Mouse (Mus musculus) thymus, postnatal 10 days (tissue): ENCODE results near the gene Ucp2.

Experiments used
- DNase-seq, 2 experiments: peaks; one replicate each; pipeline ENCODE4 v3.0.0; 2021; ENCODE audit warnings: low spot score in 2 of 2

Ucp2 gene

GRCm38 (mm10) chr7:100503076-100503475 is 9.9 kb downstream of the Ucp2 start:
- DNase-seq = peak; percentile 30 to 45

GRCm38 (mm10) chr7:100504740-100505487 is 11.8 kb downstream of the Ucp2 start:
- no peak for DNase-seq

GRCm38 (mm10) chr7:100506494-100506893 is 13.4 kb downstream of the Ucp2 start:
- DNase-seq = no peak

- DNase-seq = no peak
These were observed 15.5 kb downstream of the Ucp2 start for GRCm38 (mm10) chr7:100508670-100509069.

- no peak for DNase-seq
These were observed 18.5 kb downstream of the Ucp2 start for GRCm38 (mm10) chr7:100511602-100512001.

DNA sequence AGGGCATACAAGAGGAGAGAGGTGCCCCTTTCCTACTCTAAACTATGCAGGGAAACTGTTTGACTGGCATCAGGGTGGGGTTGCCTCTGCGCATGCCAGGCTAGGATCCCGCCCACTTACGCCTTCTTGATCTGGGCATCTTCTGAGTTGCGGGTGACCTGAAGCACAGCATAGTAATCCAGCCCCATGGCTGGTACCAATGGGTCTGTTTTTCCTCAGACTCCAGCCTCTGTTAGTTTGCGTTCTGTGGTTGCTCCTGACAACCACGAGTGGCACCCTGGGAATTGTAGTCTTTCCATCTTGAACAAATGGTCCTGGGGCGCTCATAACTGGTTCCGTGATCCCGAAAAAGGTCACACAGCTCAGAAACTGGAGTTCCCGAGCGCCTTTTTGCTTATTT is 21.4 kb downstream of the Ucp2 start, which contains the start of gene Dnajb13:
TSS of gene Dnajb13 (minus strand) at position 388 of the 400 bp plus-strand sequence.
- DNase-seq = no peak

DNA sequence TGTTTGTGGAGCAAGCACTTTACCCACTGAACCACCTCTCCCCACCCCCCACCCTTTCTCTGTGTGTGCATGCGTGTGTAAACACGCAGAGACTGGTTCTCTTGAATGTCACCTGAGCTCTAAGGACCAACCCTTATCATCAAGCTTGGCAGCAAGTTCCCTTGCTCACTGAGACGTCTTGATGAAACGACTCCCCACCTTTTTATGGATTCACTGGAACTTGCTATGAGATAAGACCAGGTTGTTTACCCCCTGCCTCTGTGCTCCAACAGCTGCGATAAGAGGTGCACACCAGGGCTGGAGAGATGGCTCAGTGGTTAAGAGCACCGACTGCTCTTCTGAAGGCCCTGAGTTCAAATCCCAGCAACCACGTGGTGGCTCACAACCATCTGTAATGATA is 27.1 kb downstream of the Ucp2 start:
- DNase-seq = no peak

DNA sequence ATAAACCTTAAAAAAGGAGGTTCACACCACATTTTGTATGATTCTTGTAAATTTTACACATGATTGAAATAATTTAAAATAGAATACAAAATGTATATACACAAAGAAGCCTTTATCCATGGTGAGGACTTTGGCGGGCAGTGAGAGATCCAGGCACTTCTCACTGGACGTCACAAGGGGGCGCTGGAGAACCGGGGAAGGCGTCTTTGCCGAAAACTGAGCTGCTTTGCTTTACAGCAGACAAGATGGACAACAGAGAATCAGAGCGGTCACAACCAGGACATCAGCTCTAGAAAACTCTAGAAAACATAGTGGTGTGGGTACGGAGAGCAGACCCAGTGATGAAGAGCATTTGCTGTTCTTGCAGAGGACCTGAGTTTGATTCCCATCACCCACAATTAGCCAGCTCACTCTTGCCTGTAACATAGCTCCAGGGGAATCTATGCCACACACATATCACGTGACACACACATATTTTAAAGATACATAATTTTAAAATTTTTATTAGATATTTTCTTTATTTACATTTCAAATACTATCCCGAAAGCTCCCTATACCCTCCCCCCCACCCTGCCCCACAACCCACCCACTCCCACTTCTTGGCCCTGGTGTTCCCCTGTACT is 27.6 kb downstream of the Ucp2 start:
- peak; percentile 37 to 86 for DNase-seq

DNA sequence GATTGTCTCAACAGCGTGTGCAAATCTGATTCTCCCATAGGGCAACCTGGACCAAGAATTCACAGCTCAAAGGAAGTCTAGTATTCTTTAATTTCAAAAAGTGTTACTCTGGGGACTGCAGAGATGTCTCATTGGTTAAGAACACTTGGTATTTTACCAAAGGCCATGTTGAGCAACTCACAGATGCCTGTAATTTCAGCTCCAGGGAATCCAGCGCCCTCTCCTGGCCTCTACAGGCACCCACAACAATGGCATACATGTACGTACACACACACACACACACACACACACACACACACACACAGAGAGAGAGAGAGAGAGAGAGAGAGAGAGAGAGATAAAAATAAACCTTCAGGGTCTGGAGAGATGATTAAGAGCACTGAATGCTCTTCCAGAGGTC is 29.1 kb downstream of the Ucp2 start:
- no peak for DNase-seq

DNA sequence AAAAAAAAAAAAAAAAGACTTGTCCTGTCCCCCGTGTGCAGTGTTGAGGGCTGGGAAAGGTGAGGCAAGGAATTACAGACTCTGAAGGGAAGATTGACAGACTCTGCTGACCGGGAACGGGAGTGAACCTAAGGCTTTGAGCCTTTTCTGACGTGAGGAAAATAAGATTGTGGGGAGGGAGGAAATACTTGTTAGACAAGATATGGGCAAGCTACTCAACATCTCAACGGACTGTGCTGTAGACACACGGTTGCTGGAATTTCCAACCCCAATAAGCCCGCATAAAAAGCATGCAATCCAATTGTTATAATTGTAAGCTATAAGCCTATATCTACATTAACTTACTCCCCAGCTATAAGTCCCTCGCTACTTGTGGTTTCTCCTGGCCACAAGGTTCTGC is 31.5 kb downstream of the Ucp2 start:
- DNase-seq = no peak

DNA sequence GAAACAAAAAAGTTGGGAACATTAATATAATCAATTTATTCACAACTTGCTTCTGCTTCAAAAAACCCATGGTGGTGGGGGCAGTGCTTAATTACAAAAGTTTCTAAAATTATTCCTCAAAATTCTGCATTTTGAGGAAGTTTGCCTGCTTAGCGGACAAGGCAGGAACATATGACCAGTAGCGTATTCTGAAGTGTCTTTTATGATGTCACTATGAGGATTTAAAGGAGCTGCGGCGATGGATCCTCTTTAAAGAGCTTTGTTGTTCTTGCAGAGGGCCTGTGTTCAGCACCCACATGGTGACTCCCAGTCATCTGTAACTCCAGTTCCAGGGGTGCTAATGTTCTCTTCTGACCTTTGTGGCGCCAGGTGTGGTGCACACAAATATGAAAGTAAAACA is 37.6 kb downstream of the Ucp2 start:
- no peak for DNase-seq

DNA sequence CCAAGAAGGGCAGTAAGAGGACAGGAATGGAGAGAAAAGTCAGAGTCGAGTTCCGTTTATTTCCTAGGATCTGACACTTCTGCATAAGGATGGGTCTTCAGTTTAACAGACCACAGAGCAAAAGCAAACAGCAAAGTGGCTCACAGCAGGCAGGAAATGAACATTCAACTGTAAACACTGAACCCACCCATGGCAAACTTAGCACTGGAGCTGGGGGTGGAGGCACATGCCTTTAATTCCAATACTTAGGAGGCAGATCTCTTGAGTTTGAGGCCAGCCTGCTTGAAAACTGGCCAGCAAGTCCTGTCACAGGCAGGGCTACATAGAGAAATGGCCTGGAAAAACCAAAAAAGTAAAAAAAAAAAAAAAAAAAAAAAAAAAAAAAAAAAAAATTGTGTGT is 40.4 kb downstream of the Ucp2 start:
- DNase-seq = no peak

GRCm38 (mm10) chr7:100534216-100534615 is 41.1 kb downstream of the Ucp2 start:
- no peak for DNase-seq

- DNase-seq = no peak
These were observed 42.7 kb downstream of the Ucp2 start for GRCm38 (mm10) chr7:100535831-100536230.

DNA sequence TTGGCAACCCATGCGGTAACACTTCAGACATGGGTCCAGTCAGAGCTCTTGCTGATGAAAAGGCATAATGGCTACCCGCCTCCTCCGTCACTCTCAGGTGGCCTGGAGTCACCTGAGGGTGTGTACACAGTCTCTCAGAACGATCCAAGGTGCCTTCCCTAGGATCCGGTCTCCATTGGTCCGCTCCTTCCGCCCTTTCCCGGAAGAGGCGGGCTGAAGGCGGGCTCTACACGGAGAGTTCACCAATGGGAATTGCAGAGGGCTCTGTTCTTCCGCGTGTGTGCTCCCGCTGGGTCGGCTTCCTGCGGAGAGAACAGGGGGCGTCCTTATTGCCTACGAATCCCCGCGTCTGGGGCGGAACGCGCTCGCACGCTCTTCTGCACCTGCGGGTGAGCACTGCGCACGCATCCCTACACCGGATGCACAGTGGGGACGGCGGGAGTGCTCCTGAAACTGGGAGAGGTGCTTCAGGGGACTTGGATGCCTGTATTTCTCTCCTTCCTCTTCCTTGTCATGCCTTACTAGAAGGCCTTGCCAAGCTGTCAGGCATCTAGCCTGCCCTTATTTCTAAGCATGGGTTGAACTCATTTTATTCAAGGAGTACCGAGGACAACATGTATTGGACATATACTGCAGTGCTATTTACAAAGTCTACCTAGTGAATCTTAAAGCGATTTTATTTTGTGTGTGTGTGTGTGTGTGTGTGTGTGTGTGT is 43.8 kb downstream of the Ucp2 start, which contains the start of gene Coa4:
TSS of gene Coa4 (plus strand) at position 268 of the 715 bp plus-strand sequence.
- DNase-seq = peak; percentile 83 to 84

GRCm38 (mm10) chr7:100537519-100537902 is 44.4 kb downstream of the Ucp2 start:
- no peak for DNase-seq

- no peak for DNase-seq
These were observed 46.4 kb downstream of the Ucp2 start for GRCm38 (mm10) chr7:100539516-100539915.

GRCm38 (mm10) chr7:100544437-100544836 is 51.3 kb downstream of the Ucp2 start:
- DNase-seq = no peak

DNA sequence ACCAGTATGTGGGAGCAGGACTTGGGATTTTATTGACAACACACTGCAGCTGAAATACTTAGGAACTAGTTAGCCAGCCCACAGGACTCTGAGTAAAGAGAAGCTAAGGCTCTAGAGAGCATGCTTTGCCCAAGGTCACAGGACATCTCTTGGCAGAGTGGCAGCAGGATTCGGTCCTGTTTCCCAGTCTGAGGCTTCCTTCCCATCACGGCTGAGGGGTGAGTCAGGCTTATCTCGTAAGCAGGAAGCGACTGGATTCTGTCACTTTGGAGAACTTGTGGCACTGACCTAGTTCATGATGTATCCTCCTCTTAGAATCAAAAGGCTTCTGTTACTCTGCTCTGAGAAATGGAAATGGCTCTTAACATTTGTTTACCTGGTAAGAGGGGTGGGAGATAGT is 54.5 kb downstream of the Ucp2 start:
- no peak for DNase-seq

DNA sequence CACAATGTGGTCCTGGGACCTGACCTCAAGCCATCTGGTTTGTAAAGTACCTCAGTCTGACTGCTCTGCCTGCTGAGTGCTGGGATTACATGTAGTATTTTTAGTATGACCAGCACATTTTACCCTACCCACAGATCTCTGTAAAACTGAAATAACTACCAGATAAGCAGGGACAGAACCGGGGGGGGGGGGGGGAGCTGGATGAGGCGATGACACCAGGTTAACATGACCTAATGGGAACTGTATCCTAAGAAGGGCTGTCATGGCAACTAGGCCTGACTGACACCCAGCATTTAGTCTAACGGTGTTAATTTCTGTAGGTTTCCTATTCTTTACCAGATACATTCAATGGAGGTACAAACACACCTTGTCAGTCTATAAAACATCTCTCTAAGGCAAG is 56.7 kb downstream of the Ucp2 start:
- DNase-seq = no peak

- DNase-seq = no peak
These were observed 57.3 kb downstream of the Ucp2 start for GRCm38 (mm10) chr7:100550338-100551007.
